Mouse (Mus musculus) C2C12 (cell line): ENCODE measurements around the gene Zfp970.
"Not testable (repeated sequence)": the region's sequence is repeated elsewhere in the genome, so short reads cannot be mapped to it uniquely, and the experiment has no call there.

Experiments
- CTCF ChIP-seq: IDR thresholded peaks from one replicate; pipeline ENCODE4 v1.5.1; 2011; ENCODE audit not compliant: control insufficient read depth, insufficient read depth, insufficient read length
- MAX ChIP-seq: IDR thresholded peaks from one replicate; pipeline ENCODE4 v1.6.1; 2011; ENCODE audit warnings: mild to moderate bottlenecking, control low read depth
- USF1 ChIP-seq: IDR thresholded peaks from one replicate; pipeline ENCODE4 v1.6.1; 2011; ENCODE audit warnings: low read depth, mild to moderate bottlenecking, control low read depth, moderate library complexity

DNA sequence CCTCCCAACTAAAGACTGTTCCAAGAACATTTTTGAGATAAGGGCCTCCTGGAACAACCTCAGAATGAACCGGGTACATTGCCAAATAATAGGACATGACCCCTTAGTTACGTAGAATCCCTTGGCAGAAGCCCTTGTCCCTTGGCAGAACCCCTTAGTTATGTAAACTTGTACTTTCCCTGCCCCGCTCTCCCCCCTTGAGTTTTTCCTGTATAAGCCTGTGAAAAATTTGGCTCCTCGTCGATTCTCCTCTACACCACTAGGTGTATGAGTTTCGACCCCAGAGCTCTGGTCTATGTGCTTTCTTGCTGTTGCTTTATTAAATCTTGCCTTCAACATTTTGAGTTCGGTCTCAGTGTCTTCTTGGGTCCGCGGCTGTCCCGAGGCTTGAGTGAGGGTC lies 7.7 kb downstream of the Zfp970 start:
- not testable (repeated sequence) for TF ChIP-seq CTCF, USF1, MAX
